Mouse (Mus musculus) limb, embryonic 12.5 days (tissue): ENCODE measurements around the gene Med12. TPM values are rescaled to one million over a fixed set of nuclear protein-coding genes. Genes with fewer than 3 reads are reported as not detected.

ENCODE experiments used
- ATAC-seq: fragments of 200-750 bp; cut with Nextera tagmentation; 2 replicates; pipeline ENCODE4 v1.8.0; 2017; ENCODE audit warnings: low read depth, moderate TSS enrichment; ENCODE audit not compliant: insufficient number of reproducible peaks, insufficient read depth, low FRiP score, low TSS enrichment
- H3K27ac ChIP-seq: fragments of 300-500 bp; sonication (generic); 2 replicates; pipeline ENCODE4 v1.5.1; 2016; ENCODE audit warnings: mild to moderate bottlenecking, moderate library complexity
- H3K27me3 ChIP-seq: fragments of 300-500 bp; sonication (generic); 2 replicates; pipeline ENCODE4 v1.6.1; 2016; ENCODE audit warnings: mild to moderate bottlenecking, moderate library complexity
- H3K36me3 ChIP-seq: fragments of 300-500 bp; sonication (generic); 2 replicates; pipeline ENCODE4 v1.6.1; 2016; ENCODE audit warnings: mild to moderate bottlenecking, moderate library complexity
- H3K4me1 ChIP-seq: fragments of 300-500 bp; sonication (generic); replicated peaks from 2 replicates; pipeline ENCODE4 v1.6.1; 2016
- H3K4me2 ChIP-seq: fragments of 300-500 bp; sonication (generic); 2 replicates; pipeline ENCODE4 v1.6.1; 2016; ENCODE audit warnings: mild to moderate bottlenecking, moderate library complexity
- H3K4me3 ChIP-seq: fragments of 300-500 bp; sonication (generic); replicated peaks from 2 replicates; pipeline ENCODE4 v1.5.1; 2016; ENCODE audit warnings: mild to moderate bottlenecking
- H3K9ac ChIP-seq: fragments of 300-500 bp; sonication (generic); replicated peaks from 2 replicates; pipeline ENCODE4 v1.6.1; 2016; ENCODE audit warnings: mild to moderate bottlenecking, moderate library complexity
- H3K9me3 ChIP-seq: fragments of 300-500 bp; sonication (generic); 2 replicates; pipeline ENCODE4 v1.6.1; 2016; ENCODE audit warnings: mild to moderate bottlenecking, moderate library complexity
- WGBS: fragments of 180-500 bp; shearing (Covaris S2); methylation state at CpG from one replicate; pipeline ENCODE4 v1.1.7; 2016; 5-methylcytosine and 5-hydroxymethylcytosine counted together
- polyA plus RNA-seq: library from polyadenylated mRNA; unstranded; fragments of >200 nt; fragmentation: Nextera tagmentation; extraction: Ambion mirVana; gene quantifications from 2 replicates; pipeline ENCODE4 v1.2.1, GENCODE M21; 2016

The Med12 gene
- polyA plus RNA-seq: 46.0 and 51.7 TPM in 2 replicates

GRCm38 (mm10) chrX:101273875-101274738 is at the start of gene Med12:
TSS of gene Med12 (plus strand) at chrX:101274030.
- Histone ChIP-seq H3K4me3 (peak within 1 kb of the TSS; percentile 55), H3K27ac (peak within 1 kb of the TSS; percentile 84), H3K4me2 (peak within 1 kb of the TSS; percentile 58), H3K4me1 (no peaks in the 10 kb centered on the region), H3K9me3 (no peaks in the 10 kb centered on the region), H3K36me3 (peaks cover 33% of the 10 kb centered on the region), H3K27me3 (peaks cover 27% of the 10 kb centered on the region), H3K9ac (peak within 1 kb of the TSS; percentile 64)
- ATAC-seq: peak; percentile 95
- 20% methylated on average over 50 of the region's 54 CpGs for WGBS

GRCm38 (mm10) chrX:101245011-101245410 is 28.8 kb upstream of the Med12 start:
- no peak for ATAC-seq
- H3K36me3 ChIP-seq: no peaks in the 10 kb centered on the region
- no peak overlapping the region for H3K4me3 ChIP-seq
- no peak overlapping the region for H3K4me2 ChIP-seq
- H3K9ac ChIP-seq: no peak overlapping the region
- no peak overlapping the region for H3K27ac ChIP-seq
- H3K9me3 ChIP-seq: no peaks in the 10 kb centered on the region
- H3K27me3 ChIP-seq: peaks cover 6% of the 10 kb centered on the region; the same call in 1 of the 2 replicates
- H3K4me1 ChIP-seq: no peaks in the 10 kb centered on the region
- WGBS: 31% methylated on average over 1 of the region's 1 CpGs

GRCm38 (mm10) chrX:101253952-101254729 is 19.7 kb upstream of the Med12 start, which contains the start of gene Foxo4:
TSS of gene Foxo4 (plus strand) at chrX:101254528.
- Histone ChIP-seq H3K4me2 (peak within 1 kb of the TSS; percentile 62), H3K36me3 (peaks cover 10% of the 10 kb centered on the region; the same call in 1 of the 2 replicates), H3K4me1 (peaks cover 21% of the 10 kb centered on the region), H3K27me3 (peaks cover 13% of the 10 kb centered on the region; the same call in 1 of the 2 replicates), H3K4me3 (peak within 1 kb of the TSS; percentile 61), H3K27ac (peak within 1 kb of the TSS; percentile 82), H3K9ac (peak within 1 kb of the TSS; percentile 74), H3K9me3 (no peaks in the 10 kb centered on the region)
- ATAC-seq: peak; percentile 90
- WGBS: 16% methylated on average over 47 of the region's 47 CpGs

- Histone ChIP-seq H3K9me3 (no peaks in the 10 kb centered on the region), H3K27ac (peak overlapping the region; percentile 82), H3K27me3 (peaks cover 13% of the 10 kb centered on the region; the same call in 1 of the 2 replicates), H3K4me1 (peaks cover 27% of the 10 kb centered on the region), H3K9ac (peak overlapping the region; percentile 74), H3K4me2 (peak overlapping the region; percentile 62), H3K36me3 (peaks cover 10% of the 10 kb centered on the region; the same call in 1 of the 2 replicates), H3K4me3 (peak overlapping the region; percentile 61)
- ATAC-seq: peak; percentile 22; the same call in 1 of the 2 replicates
- 17% methylated on average over 26 of the region's 26 CpGs for WGBS
Measured at GRCm38 (mm10) chrX:101254740-101255139, 19.1 kb upstream of the Med12 start.

GRCm38 (mm10) chrX:101256603-101257002 is 17.2 kb upstream of the Med12 start:
- no peak overlapping the region for H3K27ac ChIP-seq
- peaks cover 10% of the 10 kb centered on the region; the same call in 1 of the 2 replicates for H3K36me3 ChIP-seq
- 77% methylated on average over 13 of the region's 13 CpGs for WGBS
- no peaks in the 10 kb centered on the region for H3K9me3 ChIP-seq
- H3K27me3 ChIP-seq: peaks cover 13% of the 10 kb centered on the region; the same call in 1 of the 2 replicates
- peaks cover 32% of the 10 kb centered on the region for H3K4me1 ChIP-seq
- ATAC-seq: no peak
- peak overlapping the region; percentile 62 for H3K4me2 ChIP-seq
- H3K9ac ChIP-seq: no peak overlapping the region
- peak overlapping the region; percentile 61 for H3K4me3 ChIP-seq

- H3K27ac ChIP-seq: peak overlapping the region; percentile 94
- H3K27me3 ChIP-seq: peaks cover 11% of the 10 kb centered on the region
- H3K9ac ChIP-seq: no peak overlapping the region
- 21% methylated on average over 12 of the region's 13 CpGs for WGBS
- no peak overlapping the region; the same call in 1 of the 2 replicates for H3K4me3 ChIP-seq
- H3K4me1 ChIP-seq: peaks cover 32% of the 10 kb centered on the region
- ATAC-seq: peak; percentile 90
- peaks cover 10% of the 10 kb centered on the region; the same call in 1 of the 2 replicates for H3K36me3 ChIP-seq
- peak overlapping the region; percentile 24 for H3K4me2 ChIP-seq
- no peaks in the 10 kb centered on the region for H3K9me3 ChIP-seq
Measured at GRCm38 (mm10) chrX:101260441-101261325, 13.1 kb upstream of the Med12 start.

GRCm38 (mm10) chrX:101263892-101264291 is 9.9 kb upstream of the Med12 start, which contains the start of gene Gm614:
TSS of gene Gm614 (minus strand) at chrX:101263992.
- peaks cover 24% of the 10 kb centered on the region for H3K27me3 ChIP-seq
- ATAC-seq: no peak

GRCm38 (mm10) chrX:101266631-101267030 is 7.2 kb upstream of the Med12 start:
- H3K36me3 ChIP-seq: no peaks in the 10 kb centered on the region
- no peak overlapping the region for H3K9ac ChIP-seq
- H3K4me1 ChIP-seq: peaks cover 7% of the 10 kb centered on the region; the same call in 1 of the 2 replicates
- H3K9me3 ChIP-seq: no peaks in the 10 kb centered on the region
- no peak overlapping the region for H3K4me2 ChIP-seq
- peaks cover 24% of the 10 kb centered on the region for H3K27me3 ChIP-seq
- no peak for ATAC-seq
- WGBS: 94% methylated on average over 6 of the region's 6 CpGs
- H3K27ac ChIP-seq: no peak overlapping the region
- H3K4me3 ChIP-seq: no peak overlapping the region

More at GRCm38 (mm10) chrX:101263892-101264291, 9.9 kb upstream of the Med12 start, which contains the start of gene Gm614:
- 93% methylated on average over 1 of the region's 1 CpGs for WGBS
- no peaks in the 10 kb centered on the region for H3K9me3 ChIP-seq
- H3K4me2 ChIP-seq: no peak within 1 kb of the TSS
- H3K36me3 ChIP-seq: no peaks in the 10 kb centered on the region
- H3K27ac ChIP-seq: no peak within 1 kb of the TSS
- H3K9ac ChIP-seq: no peak within 1 kb of the TSS
- no peak within 1 kb of the TSS for H3K4me3 ChIP-seq
- H3K4me1 ChIP-seq: peaks cover 21% of the 10 kb centered on the region

- ATAC-seq: no peak
- no peak within 1 kb of the TSS for H3K27ac ChIP-seq
- H3K27me3 ChIP-seq: peaks cover 28% of the 10 kb centered on the region
- 56% methylated on average over 5 of the region's 5 CpGs for WGBS
- H3K36me3 ChIP-seq: no peaks in the 10 kb centered on the region
- H3K4me3 ChIP-seq: no peak within 1 kb of the TSS
- H3K4me2 ChIP-seq: no peak within 1 kb of the TSS
- no peaks in the 10 kb centered on the region for H3K9me3 ChIP-seq
- H3K9ac ChIP-seq: no peak within 1 kb of the TSS
- peaks cover 7% of the 10 kb centered on the region; the same call in 1 of the 2 replicates for H3K4me1 ChIP-seq
Measured at GRCm38 (mm10) chrX:101268025-101268754, 5.6 kb upstream of the Med12 start, which contains the start of gene Il2rg. TSS of gene Il2rg (minus strand) at chrX:101268255.
